Comparison of ENCODE assay signal across 10 mouse cellular contexts in the genomic region with DNA sequence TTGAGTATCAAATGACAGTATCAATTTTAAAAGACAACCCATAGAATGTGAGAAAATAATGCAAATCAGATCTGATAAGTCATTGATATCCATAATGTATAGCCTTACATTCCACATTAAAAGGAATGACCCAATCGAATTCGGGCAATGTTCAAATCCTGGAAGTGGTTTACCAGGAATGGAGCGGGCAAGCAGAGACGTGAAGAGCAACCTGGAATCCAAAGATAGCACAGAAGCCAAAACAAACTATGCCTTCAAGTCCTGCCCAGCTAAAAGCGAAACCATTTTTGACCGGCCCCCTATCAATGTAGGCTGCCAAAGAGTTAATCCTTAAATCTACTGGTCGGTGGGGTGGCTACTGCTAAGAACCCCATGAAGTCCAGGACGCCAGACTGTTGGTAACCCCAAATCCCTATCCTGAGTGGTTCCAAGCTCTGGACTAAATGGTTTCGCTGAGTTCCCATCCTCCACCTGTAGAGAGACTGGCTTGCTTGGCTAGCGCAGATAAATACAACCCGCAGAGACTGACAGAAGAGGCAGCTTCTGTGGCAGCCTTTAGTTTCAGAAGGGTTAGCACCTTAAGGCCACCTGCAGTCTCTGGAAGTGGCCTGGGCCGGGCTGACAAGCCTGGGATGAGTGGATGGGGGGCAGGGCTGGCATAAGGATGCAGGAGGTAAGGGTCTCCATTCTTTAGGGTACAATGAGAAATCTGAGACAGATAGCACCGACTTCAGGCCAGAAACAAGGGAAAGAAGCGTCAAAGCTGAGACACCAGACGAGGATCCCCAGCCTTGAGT. TPM values are rescaled to one million over a fixed set of nuclear protein-coding genes. Genes with fewer than 3 reads are reported as not detected.
DNase-seq lines count a peak whose midpoint lies in the region; ATAC-seq and TF ChIP-seq lines count a peak whose summit lies in the region.
"Had no signal": no experiment of that assay in that cellular context is flagged by ENCODE, and none has a peak within 500 bp of the region (broad histone marks: within the 10 kb centered on the region; RNA-seq: fewer than 3 reads in every experiment).

No protein-coding gene starts in this region.

- TF ChIP-seq CTCF in ES-Bruce4 (IDR thresholded peaks at IDR 0.05; ENCODE audit: low read depth, low read length): no peak
- TF ChIP-seq CTCF in forebrain, postnatal 0 days (IDR thresholded peaks at IDR 0.05; ENCODE audit: low read depth): no peak

- H3K9me3 ChIP-seq in heart, embryonic 10.5 days: no peaks in the 10 kb centered on the region
- no peaks in the 10 kb centered on the region for H3K9me3 ChIP-seq in ES-Bruce4 (replicated peaks; ENCODE audit: control insufficient read depth, insufficient read depth, low read length, poor library complexity, severe bottlenecking)
- no peaks in the 10 kb centered on the region for H3K9me3 ChIP-seq in forebrain, postnatal 0 days (ENCODE audit: low read length)

- peaks cover 23% of the 10 kb centered on the region for H3K4me1 ChIP-seq in heart, embryonic 10.5 days
- H3K4me1 ChIP-seq in ES-Bruce4 (ENCODE audit: control insufficient read depth, insufficient read depth, low read length): peaks cover 5% of the 10 kb centered on the region
- H3K4me1 ChIP-seq in forebrain, postnatal 0 days (ENCODE audit: insufficient read depth): peaks cover 35% of the 10 kb centered on the region

- peak overlapping the region; percentile 87 for H3K4me2 ChIP-seq in forebrain, postnatal 0 days (ENCODE audit: low read depth)

- H3K27me3 ChIP-seq in heart, embryonic 10.5 days (ENCODE audit: insufficient read depth, poor library complexity, severe bottlenecking): peaks cover 42% of the 10 kb centered on the region
- H3K27me3 ChIP-seq in ES-Bruce4 (ENCODE audit: control insufficient read depth, insufficient read depth, low read length, poor library complexity, severe bottlenecking): no peaks in the 10 kb centered on the region
- H3K27me3 ChIP-seq in forebrain, postnatal 0 days (ENCODE audit: insufficient read depth, low read length): no peaks in the 10 kb centered on the region

- 14% methylated on average over 15 of the region's 15 CpGs for WGBS in heart, embryonic 10.5 days
- WGBS in forebrain, postnatal 0 days: 18% methylated on average over 15 of the region's 15 CpGs

- ATAC-seq in forebrain, postnatal 0 days: peak; percentile 28; the same call in 1 of the 2 replicates
- ATAC-seq in megakaryocyte-erythroid progenitor cell, adult 5-6 weeks (replicated peaks; ENCODE audit: low FRiP score, low TSS enrichment, poor library complexity, severe bottlenecking): 0 out of 2 replicates have a peak, but pooled peaks have one; percentile 5
- ATAC-seq in monocyte, adult 5-6 weeks (replicated peaks; ENCODE audit: insufficient number of reproducible peaks, low FRiP score, low TSS enrichment, poor library complexity, severe bottlenecking): no peak

- H3K27ac ChIP-seq in heart, embryonic 10.5 days: no peak overlapping the region
- H3K27ac ChIP-seq in ES-Bruce4 (ENCODE audit: insufficient read depth, low read length): peak overlapping the region; percentile 51
- H3K27ac ChIP-seq in forebrain, postnatal 0 days (ENCODE audit: low read depth, low read length): peak overlapping the region; percentile 98

- no peaks in the 10 kb centered on the region for H3K36me3 ChIP-seq in heart, embryonic 10.5 days
- H3K36me3 ChIP-seq in ES-Bruce4 (ENCODE audit: control insufficient read depth, insufficient read depth, low read length, poor library complexity, severe bottlenecking): no peaks in the 10 kb centered on the region
- H3K36me3 ChIP-seq in forebrain, postnatal 0 days (ENCODE audit: insufficient read depth): no peaks in the 10 kb centered on the region

- H3K9ac ChIP-seq in ES-Bruce4 (ENCODE audit: low read depth, poor library complexity, severe bottlenecking): peak overlapping the region; percentile 37; the same call in 1 of the 2 replicates
- peak overlapping the region; percentile 97 for H3K9ac ChIP-seq in forebrain, postnatal 0 days

- DNase-seq in heart, embryonic 10.5 days (ENCODE audit: low spot score): no peak
- no peak for DNase-seq in heart, adult 11 months
- DNase-seq in forebrain, postnatal 0 days: no peak
- DNase-seq in gastrocnemius, postnatal 25 days: no peak
- no peak for DNase-seq in gastrocnemius, postnatal 4 days (ENCODE audit: low spot score in 2 of 2)

- no peak for TF ChIP-seq POLR2A in ES-Bruce4 (IDR thresholded peaks at IDR 0.05; ENCODE audit: insufficient read depth, low read length)

- H3K4me3 ChIP-seq in heart, embryonic 10.5 days: peak overlapping the region; percentile 58
- H3K4me3 ChIP-seq in ES-Bruce4 (ENCODE audit: low read depth, low read length): peak overlapping the region; percentile 80
- H3K4me3 ChIP-seq in forebrain, postnatal 0 days (ENCODE audit: low read depth, low read length): peak overlapping the region; percentile 93

- TF ChIP-seq EP300 in ES-Bruce4 (IDR thresholded peaks at IDR 0.05; ENCODE audit: insufficient read depth, low read depth, low read length): no peak

RNA-seq across cellular contexts. Expression of a gene that starts 0.6 kb away (rescaled TPM):
- 0.74 and 1.8 TPM in 2 replicates for polyA plus RNA-seq in heart, embryonic 10.5 days (2016; fragmentation: Nextera tagmentation; extraction: Ambion mirVana)
- polyA plus RNA-seq in ES-Bruce4 (2011; ENCODE audit: insufficient read depth, insufficient read length, low read depth, missing spikeins): 7.0 and 9.5 TPM in 2 replicates
- total RNA-seq in forebrain, postnatal 0 days (2014; rRNA removed): 306 and 418 TPM in 2 replicates
- polyA plus RNA-seq in forebrain, postnatal 0 days (2015; fragmentation: Nextera tagmentation; extraction: Ambion mirVana): 118 and 121 TPM in 2 replicates
- not detected in 2 replicates for total RNA-seq in megakaryocyte-erythroid progenitor cell, adult 5-6 weeks (2014; fragmentation: Nextera tagmentation)
- total RNA-seq in megakaryocyte-erythroid progenitor cell, adult 5-6 weeks (2017): not detected in 2 replicates
- under 1 TPM in 1 of 2 experiments, not detected in 1; 0.35 TPM for total RNA-seq in gastrocnemius, postnatal 25 days (2021)
- total RNA-seq in monocyte, adult 5-6 weeks (2017): 4.8 TPM in 1 of 3 replicates, not detected in the others
- 1 to 10 TPM; 1.3 to 1.4 TPM for total RNA-seq in gastrocnemius, postnatal 4 days (2021)

RNA-seq across cellular contexts. Expression of a gene that starts 15.1 kb away (rescaled TPM):
- 313 and 314 TPM in 2 replicates for polyA plus RNA-seq in heart, embryonic 10.5 days (2016; fragmentation: Nextera tagmentation; extraction: Ambion mirVana)
- 284 and 342 TPM in 2 replicates for polyA plus RNA-seq in ES-Bruce4 (2011; ENCODE audit: insufficient read depth, insufficient read length, low read depth, missing spikeins)
- 96.3 and 114 TPM in 2 replicates for total RNA-seq in forebrain, postnatal 0 days (2014; rRNA removed)
- 120 and 129 TPM in 2 replicates for polyA plus RNA-seq in forebrain, postnatal 0 days (2015; fragmentation: Nextera tagmentation; extraction: Ambion mirVana)
- 115 and 148 TPM in 2 replicates for total RNA-seq in megakaryocyte-erythroid progenitor cell, adult 5-6 weeks (2014; fragmentation: Nextera tagmentation)
- total RNA-seq in megakaryocyte-erythroid progenitor cell, adult 5-6 weeks (2017): 43.8 and 55.9 TPM in 2 replicates
- 10 to 100 TPM; 54.4 to 76.1 TPM for total RNA-seq in gastrocnemius, postnatal 25 days (2021)
- total RNA-seq in monocyte, adult 5-6 weeks (2017): 20.2 to 30.1 TPM (median 25.0 TPM) in 3 replicates
- total RNA-seq in gastrocnemius, postnatal 4 days (2021): 10 to 100 TPM; 54.5 to 66.3 TPM

RNA-seq across cellular contexts. Expression of a gene that starts 26.6 kb away (rescaled TPM):
- polyA plus RNA-seq in heart, embryonic 10.5 days (2016; fragmentation: Nextera tagmentation; extraction: Ambion mirVana): 88.9 and 128 TPM in 2 replicates
- 0.48 and 0.53 TPM in 2 replicates for polyA plus RNA-seq in ES-Bruce4 (2011; ENCODE audit: insufficient read depth, insufficient read length, low read depth, missing spikeins)
- 0.24 and 1.2 TPM in 2 replicates for total RNA-seq in forebrain, postnatal 0 days (2014; rRNA removed)
- 0.50 and 0.68 TPM in 2 replicates for polyA plus RNA-seq in forebrain, postnatal 0 days (2015; fragmentation: Nextera tagmentation; extraction: Ambion mirVana)
- total RNA-seq in megakaryocyte-erythroid progenitor cell, adult 5-6 weeks (2014; fragmentation: Nextera tagmentation): 0.42 and 0.46 TPM in 2 replicates
- 0.27 and 6.8 TPM in 2 replicates for total RNA-seq in megakaryocyte-erythroid progenitor cell, adult 5-6 weeks (2017)
- under 1 TPM; 0.08 to 0.56 TPM for total RNA-seq in gastrocnemius, postnatal 25 days (2021)
- 2.2 to 10.4 TPM (median 8.0 TPM) in 3 replicates for total RNA-seq in monocyte, adult 5-6 weeks (2017)
- total RNA-seq in gastrocnemius, postnatal 4 days (2021): 1 to 10 TPM; 2.5 to 7.2 TPM
- polyA plus RNA-seq: C2C12; urinary bladder, adult 2 months had no signal

RNA-seq across cellular contexts. Expression of a gene that starts 37.5 kb away (rescaled TPM):
- polyA plus RNA-seq in heart, embryonic 10.5 days (2016; fragmentation: Nextera tagmentation; extraction: Ambion mirVana): 109 and 151 TPM in 2 replicates
- polyA plus RNA-seq in ES-Bruce4 (2011; ENCODE audit: insufficient read depth, insufficient read length, low read depth, missing spikeins): 68.4 and 88.3 TPM in 2 replicates
- 49.5 and 66.2 TPM in 2 replicates for total RNA-seq in forebrain, postnatal 0 days (2014; rRNA removed)
- polyA plus RNA-seq in forebrain, postnatal 0 days (2015; fragmentation: Nextera tagmentation; extraction: Ambion mirVana): 72.3 and 86.6 TPM in 2 replicates
- 16.1 and 17.8 TPM in 2 replicates for total RNA-seq in megakaryocyte-erythroid progenitor cell, adult 5-6 weeks (2014; fragmentation: Nextera tagmentation)
- 5.4 and 14.2 TPM in 2 replicates for total RNA-seq in megakaryocyte-erythroid progenitor cell, adult 5-6 weeks (2017)
- total RNA-seq in gastrocnemius, postnatal 25 days (2021): 10 to 100 TPM; 28.7 to 35.2 TPM
- total RNA-seq in monocyte, adult 5-6 weeks (2017): 62.3 to 97.9 TPM (median 97.8 TPM) in 3 replicates
- total RNA-seq in gastrocnemius, postnatal 4 days (2021): 100 to 1,000 TPM; 129 to 130 TPM

RNA-seq across cellular contexts. Expression of a gene that starts 54.8 kb away (rescaled TPM):
- 1.7 and 3.6 TPM in 2 replicates for polyA plus RNA-seq in heart, embryonic 10.5 days (2016; fragmentation: Nextera tagmentation; extraction: Ambion mirVana)
- polyA plus RNA-seq in ES-Bruce4 (2011; ENCODE audit: insufficient read depth, insufficient read length, low read depth, missing spikeins): 4.4 and 5.4 TPM in 2 replicates
- total RNA-seq in forebrain, postnatal 0 days (2014; rRNA removed): 351 and 361 TPM in 2 replicates
- 26.2 and 26.9 TPM in 2 replicates for polyA plus RNA-seq in forebrain, postnatal 0 days (2015; fragmentation: Nextera tagmentation; extraction: Ambion mirVana)
- total RNA-seq in megakaryocyte-erythroid progenitor cell, adult 5-6 weeks (2014; fragmentation: Nextera tagmentation): 0.82 TPM in 1 of 2 replicates, not detected in the other
- total RNA-seq in megakaryocyte-erythroid progenitor cell, adult 5-6 weeks (2017): 0.28 TPM in 1 of 2 replicates, not detected in the other
- total RNA-seq in gastrocnemius, postnatal 25 days (2021): 1 to 10 TPM; 1.6 to 2.7 TPM
- not detected in 3 replicates for total RNA-seq in monocyte, adult 5-6 weeks (2017)
- total RNA-seq in gastrocnemius, postnatal 4 days (2021): 10 to 100 TPM; 27.4 to 43.6 TPM

Comparison
In these comparisons a context has a peak if more than half of its experiments do, and no peak if none do; other contexts are left out.
1. RNA of a gene that starts 0.6 kb away (total RNA-seq): 306 to 418 TPM in forebrain, postnatal 0 days; 1.3 to 1.4 TPM in gastrocnemius, postnatal 4 days, 0.35 TPM in gastrocnemius, postnatal 25 days, not detected in megakaryocyte-erythroid progenitor cell, adult 5-6 weeks and 4.8 TPM in monocyte, adult 5-6 weeks; every median in the first group is over 10 times any median in the second.
2. Peak in every context shown above with its lines, with median percentiles within 50 percentile points of each other: H3K4me3 ChIP-seq.